Mouse (Mus musculus): Measurements from ENCODE around the gene Gm28557.
"Not testable (repeated sequence)": the region's sequence is repeated elsewhere in the genome, so short reads cannot be mapped to it uniquely, and the experiment has no call there.

- not testable (repeated sequence) for TF ChIP-seq POLR2A, EP300 (IDR thresholded peaks at IDR 0.05; ENCODE audit: insufficient read depth, low read depth, low read length)
These were observed 13.0 kb upstream of the Gm28557 start, which contains the start of gene Zfp759 for GRCm38 (mm10) chr13:67121360-67121759.

Data from heart, adult 2 months (tissue).